ENCODE assay signal across 10 mouse cellular contexts in genomic region chr4:125123279-125123671, GRCm38 (mm10). TPM values are rescaled to one million over a fixed set of nuclear protein-coding genes. Genes with fewer than 3 reads are reported as not detected.
DNase-seq lines count a peak whose midpoint lies in the region; ATAC-seq lines count a peak whose summit lies in the region.
"Had no signal": no experiment of that assay in that cellular context is flagged by ENCODE, and none has a peak within 500 bp of the region (broad histone marks: within the 10 kb centered on the region; RNA-seq: fewer than 3 reads in every experiment).

No protein-coding gene starts in this region.

- H3K4me3 ChIP-seq in kidney, embryonic 14.5 days (ENCODE audit: low read length): no peak overlapping the region
- no peak overlapping the region for H3K4me3 ChIP-seq in intestine, embryonic 14.5 days (ENCODE audit: low read depth, low read length)
- peak overlapping the region; percentile 99 for H3K4me3 ChIP-seq in megakaryocyte, embryonic 14.5 days (replicated peaks)
- H3K4me3 ChIP-seq in midbrain, embryonic 16.5 days (ENCODE audit: low read depth, low read length): no peak overlapping the region
- H3K4me3 ChIP-seq in forebrain, embryonic 16.5 days (replicated peaks; ENCODE audit: low read length): no peak overlapping the region
- H3K4me3 ChIP-seq: embryonic facial prominence, embryonic 12.5 days; left cerebral cortex, adult 2 months had no signal

- H3K27ac ChIP-seq in kidney, embryonic 14.5 days (ENCODE audit: low read depth, low read length): no peak overlapping the region
- H3K27ac ChIP-seq in intestine, embryonic 14.5 days (ENCODE audit: low read depth): peak overlapping the region; percentile 10
- H3K27ac ChIP-seq in midbrain, embryonic 16.5 days (ENCODE audit: low read length): no peak overlapping the region
- no peak overlapping the region for H3K27ac ChIP-seq in forebrain, embryonic 16.5 days (ENCODE audit: low read length)
- H3K27ac ChIP-seq: embryonic facial prominence, embryonic 12.5 days; left cerebral cortex, adult 2 months had no signal

- no peak overlapping the region for H3K4me2 ChIP-seq in kidney, embryonic 14.5 days (replicated peaks; ENCODE audit: low read depth, low read length)
- 0 out of 2 replicates have a peak overlapping the region, but pooled peaks have one; percentile 12 for H3K4me2 ChIP-seq in intestine, embryonic 14.5 days (ENCODE audit: low read length)
- H3K4me2 ChIP-seq in midbrain, embryonic 16.5 days (ENCODE audit: low read length): no peak overlapping the region
- no peak overlapping the region for H3K4me2 ChIP-seq in forebrain, embryonic 16.5 days (ENCODE audit: low read length)
- H3K4me2 ChIP-seq: embryonic facial prominence, embryonic 12.5 days had no signal

- DNase-seq in kidney, adult 11 months: peak; percentile 57
- DNase-seq in T-cell, adult 2 months (ENCODE audit: low spot score): peak; percentile 68
- DNase-seq in intestine, embryonic 14.5 days (ENCODE audit: low spot score): no peak
- DNase-seq in frontal cortex, postnatal 25 days (ENCODE audit: low spot score in 2 of 2): no peak

- no peak overlapping the region for H3K9ac ChIP-seq in kidney, embryonic 14.5 days (ENCODE audit: low read depth, low read length)
- no peak overlapping the region for H3K9ac ChIP-seq in intestine, embryonic 14.5 days (ENCODE audit: low read length)
- no peak overlapping the region for H3K9ac ChIP-seq in midbrain, embryonic 16.5 days (ENCODE audit: low read depth, low read length)
- H3K9ac ChIP-seq in forebrain, embryonic 16.5 days (replicated peaks; ENCODE audit: low read depth, low read length): no peak overlapping the region
- H3K9ac ChIP-seq: embryonic facial prominence, embryonic 12.5 days had no signal

- H3K27me3 ChIP-seq in kidney, embryonic 14.5 days (ENCODE audit: control insufficient read depth, insufficient read depth, low read length): 0 out of 2 replicates have a peak, but pooled peaks cover 5% of the 10 kb centered on the region
- 0 out of 2 replicates have a peak, but pooled peaks cover 3% of the 10 kb centered on the region for H3K27me3 ChIP-seq in intestine, embryonic 14.5 days (replicated peaks; ENCODE audit: control insufficient read depth, insufficient read depth, low read length)
- no peaks in the 10 kb centered on the region for H3K27me3 ChIP-seq in megakaryocyte, embryonic 14.5 days (replicated peaks)
- peaks cover 10% of the 10 kb centered on the region for H3K27me3 ChIP-seq in midbrain, embryonic 16.5 days (ENCODE audit: control insufficient read depth, insufficient read depth, low read depth, low read length)
- peaks cover 13% of the 10 kb centered on the region for H3K27me3 ChIP-seq in forebrain, embryonic 16.5 days (replicated peaks; ENCODE audit: control insufficient read depth, insufficient read depth, low read length)

- 80% methylated on average over 7 of the region's 7 CpGs for WGBS in kidney, embryonic 14.5 days
- WGBS in intestine, embryonic 14.5 days: 71% methylated on average over 7 of the region's 7 CpGs
- WGBS in midbrain, embryonic 16.5 days: 75% methylated on average over 7 of the region's 7 CpGs
- WGBS in forebrain, embryonic 16.5 days: 69% methylated on average over 7 of the region's 7 CpGs

- peaks cover 23% of the 10 kb centered on the region for H3K4me1 ChIP-seq in kidney, embryonic 14.5 days (ENCODE audit: control insufficient read depth, insufficient read depth, low read length)
- H3K4me1 ChIP-seq in intestine, embryonic 14.5 days (replicated peaks; ENCODE audit: control insufficient read depth, insufficient read depth, low read length): peaks cover 16% of the 10 kb centered on the region; the same call in 1 of the 2 replicates
- peaks cover 92% of the 10 kb centered on the region for H3K4me1 ChIP-seq in megakaryocyte, embryonic 14.5 days
- H3K4me1 ChIP-seq in midbrain, embryonic 16.5 days (ENCODE audit: control insufficient read depth, insufficient read depth, low read length): peaks cover 3% of the 10 kb centered on the region; the same call in 1 of the 2 replicates
- H3K4me1 ChIP-seq in forebrain, embryonic 16.5 days (replicated peaks; ENCODE audit: control insufficient read depth, insufficient read depth, low read length): peaks cover 12% of the 10 kb centered on the region

- no peak for ATAC-seq in kidney, embryonic 14.5 days (ENCODE audit: low FRiP score, low TSS enrichment)
- ATAC-seq in intestine, embryonic 14.5 days (replicated peaks; ENCODE audit: low FRiP score, low TSS enrichment, low read depth): no peak
- ATAC-seq in midbrain, embryonic 16.5 days: no peak
- ATAC-seq in forebrain, embryonic 16.5 days: no peak

- no peaks in the 10 kb centered on the region for H3K9me3 ChIP-seq in kidney, embryonic 14.5 days (ENCODE audit: control insufficient read depth, low read length)
- no peaks in the 10 kb centered on the region for H3K9me3 ChIP-seq in intestine, embryonic 14.5 days (ENCODE audit: control insufficient read depth, low read length)
- H3K9me3 ChIP-seq in megakaryocyte, embryonic 14.5 days: no peaks in the 10 kb centered on the region
- H3K9me3 ChIP-seq in midbrain, embryonic 16.5 days (replicated peaks; ENCODE audit: control insufficient read depth, low read length, poor library complexity, severe bottlenecking): no peaks in the 10 kb centered on the region
- H3K9me3 ChIP-seq in forebrain, embryonic 16.5 days (ENCODE audit: control insufficient read depth, low read length): no peaks in the 10 kb centered on the region
- H3K9me3 ChIP-seq: embryonic facial prominence, embryonic 12.5 days had no signal

- no peaks in the 10 kb centered on the region for H3K36me3 ChIP-seq in kidney, embryonic 14.5 days (ENCODE audit: control insufficient read depth, insufficient read depth, low read length)
- no peaks in the 10 kb centered on the region for H3K36me3 ChIP-seq in intestine, embryonic 14.5 days (ENCODE audit: control insufficient read depth, insufficient read depth, low read length)
- H3K36me3 ChIP-seq in megakaryocyte, embryonic 14.5 days (replicated peaks; ENCODE audit: low read length): peaks cover 84% of the 10 kb centered on the region
- no peaks in the 10 kb centered on the region for H3K36me3 ChIP-seq in midbrain, embryonic 16.5 days (ENCODE audit: control insufficient read depth, insufficient read depth, low read length)
- no peaks in the 10 kb centered on the region for H3K36me3 ChIP-seq in forebrain, embryonic 16.5 days (ENCODE audit: control insufficient read depth, insufficient read depth)
- H3K36me3 ChIP-seq: embryonic facial prominence, embryonic 12.5 days had no signal

RNA-seq across cellular contexts. Expression of gene Zc3h12a, which starts 4.4 kb away (rescaled TPM):
- polyA plus RNA-seq in kidney, embryonic 14.5 days (2014; fragmentation: Nextera tagmentation; extraction: Ambion mirVana): 0.60 and 0.61 TPM in 2 replicates
- 0.81 and 1.2 TPM in 2 replicates for polyA plus RNA-seq in intestine, embryonic 14.5 days (2014; fragmentation: Nextera tagmentation; extraction: Ambion mirVana)
- 19.3 and 20.5 TPM in 2 replicates for polyA plus RNA-seq in megakaryocyte, embryonic 14.5 days (2012; ENCODE audit: insufficient read depth, low replicate concordance)
- polyA plus RNA-seq in midbrain, embryonic 16.5 days (2015; fragmentation: Nextera tagmentation; extraction: Ambion mirVana): not detected in 2 replicates
- 0.13 TPM in 1 of 2 replicates, not detected in the other for polyA plus RNA-seq in forebrain, embryonic 16.5 days (2015; fragmentation: Nextera tagmentation; extraction: Ambion mirVana)

RNA-seq across cellular contexts. Expression of gene Meaf6, which starts 38.3 kb away (rescaled TPM):
- polyA plus RNA-seq in kidney, embryonic 14.5 days (2014; fragmentation: Nextera tagmentation; extraction: Ambion mirVana): 64.3 and 72.1 TPM in 2 replicates
- 60.2 and 63.0 TPM in 2 replicates for polyA plus RNA-seq in intestine, embryonic 14.5 days (2014; fragmentation: Nextera tagmentation; extraction: Ambion mirVana)
- polyA plus RNA-seq in megakaryocyte, embryonic 14.5 days (2012; ENCODE audit: insufficient read depth, low replicate concordance): 41.3 and 52.8 TPM in 2 replicates
- polyA plus RNA-seq in midbrain, embryonic 16.5 days (2015; fragmentation: Nextera tagmentation; extraction: Ambion mirVana): 181 and 186 TPM in 2 replicates
- 148 and 154 TPM in 2 replicates for polyA plus RNA-seq in forebrain, embryonic 16.5 days (2015; fragmentation: Nextera tagmentation; extraction: Ambion mirVana)

RNA-seq across cellular contexts. Expression of gene Snip1, which starts 56.8 kb away (rescaled TPM):
- 30.6 and 36.9 TPM in 2 replicates for polyA plus RNA-seq in kidney, embryonic 14.5 days (2014; fragmentation: Nextera tagmentation; extraction: Ambion mirVana)
- polyA plus RNA-seq in intestine, embryonic 14.5 days (2014; fragmentation: Nextera tagmentation; extraction: Ambion mirVana): 28.8 and 30.4 TPM in 2 replicates
- 4.0 and 10.9 TPM in 2 replicates for polyA plus RNA-seq in megakaryocyte, embryonic 14.5 days (2012; ENCODE audit: insufficient read depth, low replicate concordance)
- polyA plus RNA-seq in midbrain, embryonic 16.5 days (2015; fragmentation: Nextera tagmentation; extraction: Ambion mirVana): 23.2 and 24.8 TPM in 2 replicates
- polyA plus RNA-seq in forebrain, embryonic 16.5 days (2015; fragmentation: Nextera tagmentation; extraction: Ambion mirVana): 27.3 and 29.7 TPM in 2 replicates

RNA-seq across cellular contexts. Expression of gene Dnali1, which starts 57.8 kb away (rescaled TPM):
- 0.11 TPM in 1 of 2 replicates, not detected in the other for polyA plus RNA-seq in kidney, embryonic 14.5 days (2014; fragmentation: Nextera tagmentation; extraction: Ambion mirVana)
- 0.14 TPM in 1 of 2 replicates, not detected in the other for polyA plus RNA-seq in intestine, embryonic 14.5 days (2014; fragmentation: Nextera tagmentation; extraction: Ambion mirVana)
- polyA plus RNA-seq in megakaryocyte, embryonic 14.5 days (2012; ENCODE audit: insufficient read depth, low replicate concordance): not detected in 2 replicates
- 1.2 and 1.7 TPM in 2 replicates for polyA plus RNA-seq in midbrain, embryonic 16.5 days (2015; fragmentation: Nextera tagmentation; extraction: Ambion mirVana)
- polyA plus RNA-seq in forebrain, embryonic 16.5 days (2015; fragmentation: Nextera tagmentation; extraction: Ambion mirVana): 0.41 and 0.51 TPM in 2 replicates

Comparison
In these comparisons a context has a peak if more than half of its experiments do, and no peak if none do; other contexts are left out.
1. DNase-seq: peak in kidney, adult 11 months (single experiment) and T-cell, adult 2 months (single experiment); none in intestine, embryonic 14.5 days (single experiment) and frontal cortex, postnatal 25 days (0 of 2).